Mouse (Mus musculus): Measurements from ENCODE around the gene Ren1. TPM values are rescaled to one million over a fixed set of nuclear protein-coding genes. Genes with fewer than 3 reads are reported as not detected.

Gene Ren1
- polyA plus RNA-seq (2015; fragmentation: Nextera tagmentation; extraction: Ambion mirVana) = 0.17 and 0.42 TPM in 2 replicates

DNA sequence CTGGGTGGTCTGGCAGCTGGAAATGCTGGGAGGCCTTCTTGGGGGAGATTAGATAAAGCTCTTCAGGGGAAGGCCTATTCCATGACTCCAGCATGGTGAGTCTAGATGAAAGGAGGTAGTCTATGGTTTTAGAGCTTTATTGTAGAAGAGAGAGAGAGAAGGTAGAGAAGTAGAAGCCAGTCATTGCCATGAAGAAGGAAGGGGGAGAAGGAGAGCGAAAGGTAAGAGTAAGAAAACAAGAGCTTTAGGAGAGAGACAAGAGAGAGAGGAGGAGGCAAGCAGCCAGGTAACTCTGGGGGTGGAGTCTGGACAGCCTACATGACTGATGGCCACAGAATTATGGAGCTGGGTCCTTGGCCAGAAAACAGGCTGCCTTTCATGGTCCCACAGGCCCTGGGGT, at the start of gene Ren1:
TSS of gene Ren1 (plus strand) at position 301 of the 400 bp plus-strand sequence.
- ATAC-seq (ENCODE audit: insufficient number of reproducible peaks, low FRiP score, low TSS enrichment, low read depth) = no peak
- no peaks in the 10 kb centered on the region for H3K4me1 ChIP-seq
- H3K36me3 ChIP-seq = no peaks in the 10 kb centered on the region
- H3K27me3 ChIP-seq = peaks cover 4% of the 10 kb centered on the region; the same call in 1 of the 2 replicates
- no peak within 1 kb of the TSS for H3K9ac ChIP-seq
- no peaks in the 10 kb centered on the region for H3K9me3 ChIP-seq
- no peak within 1 kb of the TSS for H3K4me3 ChIP-seq
- no peak within 1 kb of the TSS for H3K4me2 ChIP-seq
- no peak within 1 kb of the TSS for H3K27ac ChIP-seq
- 97% methylated on average over 1 of the region's 1 CpGs for WGBS

DNA sequence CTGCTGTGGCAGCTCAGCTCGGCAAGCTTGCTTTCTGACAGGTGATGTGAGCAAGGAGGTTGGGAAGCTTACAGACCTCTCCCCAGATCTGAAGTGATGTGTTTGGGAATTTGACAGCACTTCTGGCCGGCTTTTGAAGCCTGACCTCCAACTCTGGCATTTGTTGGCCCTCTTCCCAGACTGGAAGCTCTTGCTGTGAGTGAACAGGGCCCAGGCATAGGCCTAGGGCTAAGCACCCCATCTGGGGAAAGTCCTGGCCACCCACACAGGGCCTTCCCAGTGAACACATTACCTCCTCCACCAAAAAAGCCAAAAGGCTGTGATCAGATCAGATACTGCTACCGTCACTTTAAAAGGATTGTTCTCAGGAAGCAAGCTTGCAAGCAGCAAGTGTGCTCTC, 47.8 kb upstream of the Ren1 start:
- Histone ChIP-seq H3K27me3 (peaks cover 16% of the 10 kb centered on the region), H3K9ac (no peak overlapping the region), H3K9me3 (no peaks in the 10 kb centered on the region), H3K36me3 (no peaks in the 10 kb centered on the region), H3K27ac (no peak overlapping the region), H3K4me2 (no peak overlapping the region), H3K4me1 (peaks cover 20% of the 10 kb centered on the region), H3K4me3 (no peak overlapping the region)
- WGBS = 22% methylated on average over 3 of the region's 3 CpGs
- no peak for ATAC-seq (ENCODE audit: insufficient number of reproducible peaks, low FRiP score, low TSS enrichment, low read depth)

DNA sequence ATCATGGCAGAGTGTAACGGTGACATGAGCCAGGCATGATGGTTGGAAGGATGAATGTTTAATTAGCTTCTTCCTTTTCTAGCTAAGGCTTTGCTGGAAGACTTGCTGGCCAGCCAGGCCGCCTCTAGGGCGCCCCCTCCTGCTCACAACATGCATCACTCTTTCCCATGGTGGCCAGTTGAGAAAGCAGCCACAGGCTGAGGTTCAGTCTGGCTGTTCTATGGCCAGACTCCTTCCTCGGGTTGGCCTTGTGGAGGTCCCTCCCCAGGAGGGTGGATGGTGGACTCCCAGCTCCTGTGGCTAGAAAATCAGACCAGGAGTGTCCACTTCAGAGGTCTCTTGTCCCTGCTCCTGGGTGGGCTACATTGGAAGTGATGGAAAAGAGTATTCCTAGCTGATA, 43.5 kb upstream of the Ren1 start:
- WGBS = 8% methylated on average over 4 of the region's 4 CpGs
- Histone ChIP-seq H3K4me1 (peaks cover 9% of the 10 kb centered on the region), H3K4me3 (no peak overlapping the region), H3K36me3 (no peaks in the 10 kb centered on the region), H3K9ac (no peak overlapping the region), H3K9me3 (no peaks in the 10 kb centered on the region), H3K27ac (no peak overlapping the region), H3K27me3 (no peaks in the 10 kb centered on the region), H3K4me2 (no peak overlapping the region)
- no peak for ATAC-seq (ENCODE audit: insufficient number of reproducible peaks, low FRiP score, low TSS enrichment, low read depth)

DNA sequence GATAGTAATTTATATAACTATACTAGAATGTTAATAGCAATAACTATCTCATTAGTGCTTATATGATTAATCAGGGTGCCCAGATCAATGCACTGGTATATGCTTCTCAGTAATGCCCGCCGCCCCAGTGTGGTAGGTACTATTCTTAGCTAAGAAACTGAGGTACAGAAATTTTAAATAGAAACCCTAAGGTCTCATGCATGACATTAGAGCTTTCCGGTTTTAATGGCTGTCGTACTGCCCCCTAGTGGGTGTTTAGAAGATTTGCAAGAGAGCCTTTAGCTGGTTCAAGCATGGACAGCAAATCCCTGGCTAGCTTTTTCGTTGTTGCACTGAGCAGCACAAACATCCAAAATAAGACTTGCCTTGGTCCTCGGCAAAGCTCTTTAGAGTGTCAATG, 43.0 kb upstream of the Ren1 start:
- no peak overlapping the region for H3K4me3 ChIP-seq
- no peak for ATAC-seq (ENCODE audit: insufficient number of reproducible peaks, low FRiP score, low TSS enrichment, low read depth)
- H3K4me1 ChIP-seq = peaks cover 8% of the 10 kb centered on the region
- no peak overlapping the region for H3K27ac ChIP-seq
- WGBS = 16% methylated on average over 6 of the region's 6 CpGs
- H3K4me2 ChIP-seq = no peak overlapping the region
- H3K27me3 ChIP-seq = no peaks in the 10 kb centered on the region
- no peaks in the 10 kb centered on the region for H3K36me3 ChIP-seq
- H3K9ac ChIP-seq = no peak overlapping the region
- no peaks in the 10 kb centered on the region for H3K9me3 ChIP-seq

DNA sequence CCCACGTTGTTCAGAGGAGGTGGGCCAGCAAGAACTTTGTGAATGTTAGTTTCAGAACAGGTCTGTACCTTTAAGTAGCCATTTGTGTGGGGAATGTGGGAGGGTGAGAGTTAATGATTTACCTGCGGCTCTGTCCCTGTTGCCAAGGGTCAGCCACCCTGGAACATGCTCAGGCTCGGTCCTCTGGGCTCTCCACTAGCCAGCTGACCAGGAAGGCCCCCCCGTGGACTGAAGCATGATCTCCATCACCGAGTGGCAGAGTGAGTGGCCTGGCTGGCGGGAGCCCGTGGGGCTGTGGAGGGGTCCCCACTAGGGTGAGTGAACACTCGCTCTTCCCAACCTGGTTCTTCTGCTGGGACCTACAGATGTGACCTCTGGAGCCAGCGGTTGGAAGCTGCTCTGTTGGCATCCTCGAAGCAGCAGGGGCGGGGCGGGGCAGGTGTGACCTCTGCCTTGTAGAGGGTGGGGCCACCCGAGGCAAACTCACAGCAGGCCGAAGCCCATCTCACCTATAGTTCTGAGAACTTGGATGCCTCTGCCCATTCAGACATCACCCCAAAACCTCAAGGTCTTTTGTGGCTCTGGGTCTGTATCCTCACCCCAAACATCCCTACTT, 40.5 kb upstream of the Ren1 start, which contains the start of gene Golt1a:
TSS of gene Golt1a (plus strand) at position 149 of the 616 bp plus-strand sequence.
- Histone ChIP-seq H3K4me1 (peaks cover 4% of the 10 kb centered on the region), H3K4me2 (no peak within 1 kb of the TSS), H3K27me3 (no peaks in the 10 kb centered on the region), H3K27ac (no peak within 1 kb of the TSS), H3K9ac (no peak within 1 kb of the TSS), H3K9me3 (no peaks in the 10 kb centered on the region), H3K4me3 (no peak within 1 kb of the TSS), H3K36me3 (no peaks in the 10 kb centered on the region)
- WGBS = 53% methylated on average over 14 of the region's 14 CpGs
- no peak for ATAC-seq (ENCODE audit: insufficient number of reproducible peaks, low FRiP score, low TSS enrichment, low read depth)

DNA sequence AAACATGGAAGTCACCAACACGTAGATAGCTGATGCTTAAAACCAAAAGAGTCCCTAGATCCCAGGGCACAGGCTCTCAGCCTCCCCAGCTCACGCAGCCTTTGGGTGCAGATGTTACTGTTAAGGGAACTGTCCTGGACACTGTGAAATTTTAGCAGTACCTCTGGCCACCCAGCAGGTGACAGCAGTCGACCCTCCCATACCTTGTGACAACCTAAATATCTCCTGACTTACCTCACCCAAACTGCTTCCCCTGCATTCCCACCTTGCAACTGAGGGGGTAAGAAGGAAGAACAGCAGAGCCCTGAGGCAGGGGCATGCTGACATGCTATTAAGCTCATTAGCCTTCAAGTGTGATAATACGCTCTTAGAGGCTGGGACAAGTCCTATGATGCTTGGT, 39.1 kb upstream of the Ren1 start:
- no peaks in the 10 kb centered on the region for H3K9me3 ChIP-seq
- no peak overlapping the region for H3K9ac ChIP-seq
- H3K4me2 ChIP-seq = no peak overlapping the region
- 50% methylated on average over 4 of the region's 4 CpGs for WGBS
- no peak overlapping the region for H3K27ac ChIP-seq
- peaks cover 4% of the 10 kb centered on the region for H3K4me1 ChIP-seq
- H3K27me3 ChIP-seq = no peaks in the 10 kb centered on the region
- no peak overlapping the region for H3K4me3 ChIP-seq
- ATAC-seq (ENCODE audit: insufficient number of reproducible peaks, low FRiP score, low TSS enrichment, low read depth) = no peak
- no peaks in the 10 kb centered on the region for H3K36me3 ChIP-seq

DNA sequence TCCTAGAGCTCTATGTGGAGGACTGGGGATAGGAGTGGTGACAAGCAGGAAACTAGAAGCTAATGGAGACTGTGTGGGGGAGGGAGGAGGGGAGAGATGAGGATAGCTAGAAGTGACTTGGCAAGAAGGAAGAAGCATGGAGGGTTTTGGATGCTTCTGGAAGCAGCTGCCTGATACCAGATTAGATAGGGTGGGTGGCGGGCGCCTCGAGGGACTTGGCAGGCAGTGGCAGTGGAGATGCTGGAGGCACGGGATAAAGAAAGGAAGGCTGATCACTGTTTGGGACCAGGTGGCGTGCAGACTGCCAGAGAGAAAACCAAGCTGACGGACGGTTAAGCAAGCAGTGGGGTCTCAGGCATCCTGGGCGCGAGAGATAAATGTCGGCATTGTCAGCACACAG, 38.4 kb upstream of the Ren1 start:
- 35% methylated on average over 10 of the region's 10 CpGs for WGBS
- Histone ChIP-seq H3K27me3 (no peaks in the 10 kb centered on the region), H3K36me3 (no peaks in the 10 kb centered on the region), H3K9me3 (no peaks in the 10 kb centered on the region), H3K9ac (no peak overlapping the region), H3K27ac (no peak overlapping the region), H3K4me3 (no peak overlapping the region), H3K4me1 (peaks cover 4% of the 10 kb centered on the region), H3K4me2 (no peak overlapping the region)
- no peak for ATAC-seq (ENCODE audit: insufficient number of reproducible peaks, low FRiP score, low TSS enrichment, low read depth)

DNA sequence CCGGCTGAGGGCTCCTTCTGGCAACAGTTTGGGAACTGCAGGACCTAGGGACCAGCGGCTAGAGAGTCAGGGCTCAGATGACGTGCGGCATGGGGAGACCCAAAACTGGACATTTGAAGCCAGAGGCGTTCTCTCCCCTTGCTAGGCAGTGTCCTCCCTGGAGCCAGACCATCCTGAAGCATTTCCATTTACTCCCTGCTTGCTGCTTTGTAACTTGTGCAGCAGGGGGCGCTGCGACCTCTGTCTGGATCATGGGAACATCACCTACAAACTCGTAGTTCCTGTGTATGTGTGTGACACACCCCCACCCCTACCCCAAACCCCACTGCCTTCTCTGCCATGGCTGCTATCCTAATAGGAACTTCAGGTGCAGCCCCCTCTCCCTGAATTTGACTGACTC, 35.9 kb upstream of the Ren1 start:
- WGBS = 22% methylated on average over 8 of the region's 8 CpGs
- Histone ChIP-seq H3K36me3 (no peaks in the 10 kb centered on the region), H3K4me3 (no peak overlapping the region), H3K4me1 (peaks cover 4% of the 10 kb centered on the region), H3K27me3 (no peaks in the 10 kb centered on the region), H3K27ac (no peak overlapping the region), H3K9ac (no peak overlapping the region), H3K9me3 (no peaks in the 10 kb centered on the region), H3K4me2 (no peak overlapping the region)
- ATAC-seq (ENCODE audit: insufficient number of reproducible peaks, low FRiP score, low TSS enrichment, low read depth) = no peak

DNA sequence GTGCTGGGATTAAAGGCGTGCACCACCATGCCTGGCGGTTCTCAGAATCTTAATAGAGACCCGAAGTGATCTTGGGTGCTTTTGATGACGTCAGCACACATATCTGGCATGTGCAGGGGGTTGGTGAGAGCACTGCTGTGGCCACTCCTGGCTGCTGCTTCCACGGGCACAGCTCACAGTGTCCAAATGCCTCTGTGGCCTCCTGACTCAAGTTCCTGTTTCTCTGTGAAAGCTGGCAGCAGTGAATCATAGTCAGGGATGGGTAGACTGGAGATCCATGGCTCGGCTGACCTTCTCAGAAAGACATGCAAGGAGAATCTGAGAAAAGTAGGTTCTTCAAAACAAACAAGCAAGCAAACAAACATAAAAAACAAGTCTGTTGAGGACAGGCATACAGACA, 34.5 kb upstream of the Ren1 start:
- no peaks in the 10 kb centered on the region for H3K9me3 ChIP-seq
- no peak overlapping the region for H3K27ac ChIP-seq
- no peak overlapping the region for H3K4me2 ChIP-seq
- ATAC-seq (ENCODE audit: insufficient number of reproducible peaks, low FRiP score, low TSS enrichment, low read depth) = no peak
- WGBS = 78% methylated on average over 6 of the region's 6 CpGs
- H3K27me3 ChIP-seq = no peaks in the 10 kb centered on the region
- no peak overlapping the region for H3K4me3 ChIP-seq
- H3K4me1 ChIP-seq = peaks cover 4% of the 10 kb centered on the region
- H3K9ac ChIP-seq = no peak overlapping the region
- H3K36me3 ChIP-seq = no peaks in the 10 kb centered on the region

DNA sequence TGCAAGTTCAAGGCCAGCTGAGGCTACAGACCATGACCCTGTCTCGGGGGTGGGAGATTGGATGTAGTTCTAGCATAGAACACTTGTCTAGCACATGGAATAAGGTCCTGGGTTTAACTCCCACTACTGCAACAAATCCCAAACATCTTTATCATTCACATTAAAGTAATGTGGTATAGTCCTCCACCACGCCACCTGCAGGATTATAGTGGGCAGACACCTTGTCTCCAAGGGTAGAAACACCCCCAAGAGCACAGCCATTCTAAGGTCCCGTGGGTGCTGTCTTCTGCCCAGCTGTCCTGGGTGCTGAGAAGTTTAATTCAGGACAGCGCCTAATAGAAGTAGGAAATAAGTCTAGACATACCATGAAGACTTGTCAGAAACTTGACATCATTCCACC, 33.7 kb upstream of the Ren1 start:
- Histone ChIP-seq H3K36me3 (no peaks in the 10 kb centered on the region), H3K9ac (no peak overlapping the region), H3K27me3 (no peaks in the 10 kb centered on the region), H3K4me1 (peaks cover 7% of the 10 kb centered on the region), H3K4me3 (no peak overlapping the region), H3K27ac (no peak overlapping the region), H3K9me3 (no peaks in the 10 kb centered on the region), H3K4me2 (no peak overlapping the region)
- 78% methylated on average over 4 of the region's 4 CpGs for WGBS
- ATAC-seq (ENCODE audit: insufficient number of reproducible peaks, low FRiP score, low TSS enrichment, low read depth) = no peak

DNA sequence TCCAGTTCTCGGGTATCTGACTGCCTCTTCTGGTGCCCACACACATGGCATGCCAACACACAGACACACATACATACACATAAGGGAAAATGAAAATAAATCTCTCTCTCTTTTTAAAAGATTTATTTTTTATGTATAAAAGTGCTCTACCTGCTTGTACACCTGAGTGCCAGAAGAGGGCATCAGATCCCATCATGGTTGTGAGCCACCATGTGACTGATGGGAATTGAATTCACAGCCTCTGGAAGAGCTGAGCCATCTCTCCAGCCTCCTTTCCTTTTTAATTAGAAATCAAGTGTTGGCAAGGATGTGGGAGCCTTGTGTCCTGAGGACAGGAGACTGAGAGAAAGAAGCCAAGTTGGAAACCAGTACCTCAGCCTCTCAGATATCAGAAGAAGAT, 33.2 kb upstream of the Ren1 start:
- Histone ChIP-seq H3K4me3 (no peak overlapping the region), H3K27me3 (no peaks in the 10 kb centered on the region), H3K27ac (no peak overlapping the region), H3K36me3 (no peaks in the 10 kb centered on the region), H3K9me3 (no peaks in the 10 kb centered on the region), H3K4me1 (peaks cover 4% of the 10 kb centered on the region; the same call in 1 of the 2 replicates), H3K4me2 (no peak overlapping the region), H3K9ac (no peak overlapping the region)
- 69% methylated on average over 1 of the region's 1 CpGs for WGBS
- ATAC-seq (ENCODE audit: insufficient number of reproducible peaks, low FRiP score, low TSS enrichment, low read depth) = no peak

DNA sequence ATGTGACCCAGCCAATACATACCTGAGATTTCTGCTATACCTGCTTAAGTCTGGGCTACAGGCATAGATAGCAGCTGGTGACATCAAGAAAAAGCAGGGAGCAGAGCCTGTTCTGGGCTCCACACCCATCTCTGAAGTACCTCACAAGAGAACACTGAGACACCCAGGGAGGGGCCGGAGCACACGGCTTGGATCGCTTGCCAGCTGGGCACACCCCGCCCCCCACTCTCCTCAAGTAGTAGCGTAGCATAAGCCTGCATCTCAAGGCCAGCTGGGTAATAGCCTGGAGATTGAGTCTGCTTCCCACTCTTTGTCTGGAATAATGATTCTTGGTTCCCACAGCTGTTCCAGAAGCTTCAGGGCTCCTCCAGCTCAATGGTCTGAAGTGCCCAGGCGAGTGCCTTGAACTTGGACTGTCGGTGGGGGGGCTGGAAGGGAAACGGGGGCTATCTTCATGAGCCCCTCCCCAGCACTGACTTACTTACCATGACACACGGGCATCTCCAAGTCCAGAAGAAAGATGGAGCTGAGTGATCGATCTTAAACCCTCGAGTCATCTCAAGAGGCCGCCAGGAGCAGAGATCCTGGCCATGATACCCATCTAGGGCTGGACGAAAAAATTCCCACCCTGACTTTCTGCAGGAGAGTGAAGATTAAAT, 28.9 kb upstream of the Ren1 start, which contains the start of gene Kiss1:
TSS of gene Kiss1 (plus strand) at position 609 of the 659 bp plus-strand sequence.
- Histone ChIP-seq H3K4me3 (no peak within 1 kb of the TSS), H3K4me2 (no peak within 1 kb of the TSS), H3K36me3 (no peaks in the 10 kb centered on the region), H3K27me3 (no peaks in the 10 kb centered on the region), H3K27ac (no peak within 1 kb of the TSS), H3K9me3 (no peaks in the 10 kb centered on the region), H3K9ac (no peak within 1 kb of the TSS), H3K4me1 (0 out of 2 replicates have a peak, but pooled peaks cover 4% of the 10 kb centered on the region)
- ATAC-seq (ENCODE audit: insufficient number of reproducible peaks, low FRiP score, low TSS enrichment, low read depth) = peak; percentile 43; the same call in 1 of the 2 replicates
- WGBS = 72% methylated on average over 13 of the region's 13 CpGs
